ENCODE assay signal across 8 mouse cellular contexts in the genomic region with DNA sequence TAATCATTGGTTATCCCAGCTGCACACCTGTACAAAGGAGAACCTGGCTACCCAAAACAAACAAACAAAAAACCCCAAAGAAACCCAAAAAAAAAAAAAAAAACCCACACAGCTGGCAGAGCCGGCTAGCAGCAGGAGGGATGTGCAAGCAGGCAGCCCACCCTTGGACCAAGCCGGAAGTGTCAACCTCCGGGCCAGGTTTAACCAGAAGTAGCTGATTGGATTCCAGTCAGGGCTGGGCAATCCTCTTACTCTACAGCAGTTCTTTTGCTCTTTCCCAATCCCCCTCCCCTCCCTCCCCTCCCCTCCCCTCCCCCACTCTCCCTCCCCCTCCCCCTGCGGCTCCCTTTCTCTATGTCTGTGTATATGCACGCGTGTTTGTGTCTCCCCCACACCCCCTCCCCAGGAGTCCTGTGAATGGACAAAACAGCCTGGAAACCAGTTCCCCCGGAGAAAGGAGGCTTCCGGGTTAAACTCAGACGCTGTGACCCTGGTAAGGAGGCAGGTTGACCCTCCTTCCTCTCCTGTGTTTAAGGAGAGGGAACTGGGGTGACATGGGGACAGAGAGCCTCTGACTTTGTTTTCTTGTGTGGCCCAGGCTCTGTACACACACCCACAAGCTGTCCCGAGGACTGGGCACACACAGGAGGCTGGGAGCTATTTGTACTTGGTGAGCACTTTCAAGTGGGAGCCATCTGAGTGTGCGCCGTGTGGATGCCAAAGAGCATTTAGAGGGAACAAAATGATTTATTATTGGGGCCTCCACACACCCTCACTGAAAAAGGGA.
DNase-seq lines count a peak whose midpoint lies in the region; ATAC-seq and TF ChIP-seq lines count a peak whose summit lies in the region.

No protein-coding gene starts in this region.

- no peaks in the 10 kb centered on the region for H3K9me3 ChIP-seq in ES-E14 (ENCODE audit: control insufficient read depth, insufficient read depth, low read depth, low read length)
- H3K9me3 ChIP-seq in embryonic facial prominence, embryonic 11.5 days (replicated peaks; ENCODE audit: control insufficient read depth, low read length): no peaks in the 10 kb centered on the region
- no peaks in the 10 kb centered on the region for H3K9me3 ChIP-seq in limb, embryonic 12.5 days
- no peaks in the 10 kb centered on the region for H3K9me3 ChIP-seq in midbrain, embryonic 13.5 days

- WGBS in embryonic facial prominence, embryonic 11.5 days: 4% methylated on average over 11 of the region's 12 CpGs
- 2% methylated on average over 9 of the region's 12 CpGs for WGBS in limb, embryonic 12.5 days
- 6% methylated on average over 11 of the region's 12 CpGs for WGBS in midbrain, embryonic 13.5 days

- peak overlapping the region; percentile 51; the same call in 1 of the 2 replicates for H3K27ac ChIP-seq in ES-E14 (ENCODE audit: insufficient read depth, low read depth, low read length, poor library complexity, severe bottlenecking)
- no peak overlapping the region; the same call in 1 of the 2 replicates for H3K27ac ChIP-seq in embryonic facial prominence, embryonic 11.5 days (replicated peaks; ENCODE audit: low read depth, low read length)
- H3K27ac ChIP-seq in limb, embryonic 12.5 days: peak overlapping the region; percentile 12
- no peak overlapping the region for H3K27ac ChIP-seq in midbrain, embryonic 13.5 days

- H3K4me3 ChIP-seq in ES-E14 (ENCODE audit: insufficient read depth in 1 of 2, low read depth in 1 of 2, low read length in 2 of 2, poor library complexity in 1 of 2, severe bottlenecking in 1 of 2): peak overlapping the region; percentile 8 to 38
- no peak overlapping the region for H3K4me3 ChIP-seq in embryonic facial prominence, embryonic 11.5 days (ENCODE audit: low read depth, low read length)
- H3K4me3 ChIP-seq in limb, embryonic 12.5 days (replicated peaks): peak overlapping the region; percentile 11
- H3K4me3 ChIP-seq in midbrain, embryonic 13.5 days (replicated peaks): peak overlapping the region; percentile 12; the same call in 1 of the 2 replicates

- H3K36me3 ChIP-seq in ES-E14 (ENCODE audit: control insufficient read depth, insufficient read depth, low read length, poor library complexity, severe bottlenecking): no peaks in the 10 kb centered on the region
- no peaks in the 10 kb centered on the region for H3K36me3 ChIP-seq in embryonic facial prominence, embryonic 11.5 days (replicated peaks; ENCODE audit: control insufficient read depth, insufficient read depth, low read depth, low read length)
- H3K36me3 ChIP-seq in limb, embryonic 12.5 days: no peaks in the 10 kb centered on the region
- H3K36me3 ChIP-seq in midbrain, embryonic 13.5 days: no peaks in the 10 kb centered on the region

- H3K4me1 ChIP-seq in ES-E14 (ENCODE audit: control insufficient read depth in 2 of 2, insufficient read depth in 2 of 2, low read length in 2 of 2, poor library complexity in 1 of 2): peaks cover 2 to 7% of the 10 kb centered on the region in 2 experiments; a peak in 3 of 4 replicates
- H3K4me1 ChIP-seq in embryonic facial prominence, embryonic 11.5 days (ENCODE audit: control insufficient read depth, insufficient read depth, low read length): no peaks in the 10 kb centered on the region; the same call in 1 of the 2 replicates
- H3K4me1 ChIP-seq in limb, embryonic 12.5 days (replicated peaks): peaks cover 18% of the 10 kb centered on the region
- peaks cover 15% of the 10 kb centered on the region for H3K4me1 ChIP-seq in midbrain, embryonic 13.5 days (replicated peaks)

- H3K27me3 ChIP-seq in embryonic facial prominence, embryonic 11.5 days (ENCODE audit: control insufficient read depth, insufficient read depth, low read length): no peaks in the 10 kb centered on the region
- H3K27me3 ChIP-seq in limb, embryonic 12.5 days: no peaks in the 10 kb centered on the region
- H3K27me3 ChIP-seq in midbrain, embryonic 13.5 days: peaks cover 4% of the 10 kb centered on the region; the same call in 1 of the 2 replicates

- DNase-seq in ES-E14 (ENCODE audit: low read depth, low spot score): no peak
- DNase-seq in embryonic facial prominence, embryonic 11.5 days (ENCODE audit: low spot score): peak; percentile 58
- no peak for DNase-seq in urinary bladder, postnatal 14 days (ENCODE audit: low spot score)
- DNase-seq in urinary bladder, postnatal 25 days (ENCODE audit: low spot score): no peak
- no peak for DNase-seq in frontal cortex, postnatal 36 days (ENCODE audit: low spot score in 2 of 2)
- DNase-seq in right cerebral cortex, postnatal 25 days: no peak

- H3K4me2 ChIP-seq in embryonic facial prominence, embryonic 11.5 days (ENCODE audit: low read depth, low read length): peak overlapping the region; percentile 37
- peak overlapping the region; percentile 48 for H3K4me2 ChIP-seq in limb, embryonic 12.5 days
- peak overlapping the region; percentile 43 for H3K4me2 ChIP-seq in midbrain, embryonic 13.5 days (replicated peaks)

- in situ Hi-C loops in ES-E14 (cut with MboI; ENCODE audit: low sequenced_read_pairs in 2 of 2, unreplicated experiment in 2 of 2): no loop called here

- ATAC-seq in embryonic facial prominence, embryonic 11.5 days (replicated peaks; ENCODE audit: insufficient number of reproducible peaks, low FRiP score, low TSS enrichment, low read depth): no peak
- ATAC-seq in limb, embryonic 12.5 days (ENCODE audit: insufficient number of reproducible peaks, insufficient read depth, low FRiP score, low TSS enrichment, low read depth): 0 out of 2 replicates have a peak, but pooled peaks have one; percentile 42
- peak; percentile 65; the same call in 1 of the 2 replicates for ATAC-seq in midbrain, embryonic 13.5 days

- H3K9ac ChIP-seq in ES-E14 (ENCODE audit: insufficient read depth, low read depth, low read length, poor library complexity, severe bottlenecking): peak overlapping the region; percentile 2; the same call in 1 of the 2 replicates
- H3K9ac ChIP-seq in embryonic facial prominence, embryonic 11.5 days (replicated peaks; ENCODE audit: low read length): no peak overlapping the region
- no peak overlapping the region for H3K9ac ChIP-seq in limb, embryonic 12.5 days (replicated peaks)
- no peak overlapping the region for H3K9ac ChIP-seq in midbrain, embryonic 13.5 days (replicated peaks)

TF ChIP-seq in ES-E14, 5 proteins besides CTCF, POLR2A, EP300 and RAD21:
- TF ChIP-seq ZC3H11A (IDR thresholded peaks at IDR 0.05; ENCODE audit: borderline replicate concordance, low read depth, low read length) (no peak), CHD2 (IDR thresholded peaks at IDR 0.05; ENCODE audit: low read depth, low read length) (no peak), HCFC1 (IDR thresholded peaks at IDR 0.05; ENCODE audit: borderline replicate concordance, insufficient read depth, low read length) (no peak), MAFK (IDR thresholded peaks at IDR 0.05; ENCODE audit: insufficient read depth, low read depth, low read length) (no peak), ZNF384 (IDR thresholded peaks at IDR 0.05; ENCODE audit: low read depth, low read length) (peak; percentile 92)
TF ChIP-seq in ES-E14: peak in this region for 1.

Comparison
In these comparisons a context has a peak if more than half of its experiments do, and no peak if none do; other contexts are left out.
1. H3K27ac ChIP-seq: peak in ES-E14 (single experiment) and limb, embryonic 12.5 days (single experiment); none in embryonic facial prominence, embryonic 11.5 days (single experiment) and midbrain, embryonic 13.5 days (single experiment).
2. Peak in every context shown above with its lines, with median percentiles within 50 percentile points of each other: H3K4me2 ChIP-seq.